Mouse (Mus musculus) ES-Bruce4 (cell line): ENCODE data around the gene Mafg.

ENCODE experiments used
- EP300 ChIP-seq: IDR thresholded peaks from 2 replicates; pipeline ENCODE4 v1.6.1; 2011; ENCODE audit warnings: low read depth, low read length; ENCODE audit not compliant: insufficient read depth
- POLR2A ChIP-seq: IDR thresholded peaks from one replicate; pipeline ENCODE4 v1.8.1; 2011; ENCODE audit warnings: low read length; ENCODE audit not compliant: insufficient read depth

- TF ChIP-seq POLR2A (no peak), EP300 (no peak)
Observed at GRCm38 (mm10) chr11:120575940-120576339, 57.5 kb downstream of the Mafg start.
